Mouse (Mus musculus): ENCODE measurements around the gene 1810009A15Rik. TPM values are rescaled to one million over a fixed set of nuclear protein-coding genes. Genes with fewer than 3 reads are reported as not detected.
"Not testable (repeated sequence)": the region's sequence is repeated elsewhere in the genome, so short reads cannot be mapped to it uniquely, and the experiment has no call there.

Gene 1810009A15Rik
- total RNA-seq, 2 experiments from 2014 or later: 22.0 to 25.7 TPM

- no peak for DNase-seq (ENCODE audit: extremely low spot score in 1 of 2, low spot score in 1 of 2)
Measured at GRCm38 (mm10) chr19:8872266-8872840, 16.3 kb upstream of the 1810009A15Rik start.

- DNase-seq (ENCODE audit: extremely low spot score in 1 of 2, low spot score in 1 of 2): no peak
Measured at GRCm38 (mm10) chr19:8875031-8875430, 13.6 kb upstream of the 1810009A15Rik start.

GRCm38 (mm10) chr19:8880311-8881033 lies 8.2 kb upstream of the 1810009A15Rik start, which contains the start of gene Uqcc3:
Gene Uqcc3, minus strand, starts transcription at chr19:8880923.
- peak; percentile 78 for DNase-seq (ENCODE audit: extremely low spot score in 1 of 2, low spot score in 1 of 2)

GRCm38 (mm10) chr19:8881034-8881392 lies 7.6 kb upstream of the 1810009A15Rik start:
- no peak for DNase-seq (ENCODE audit: extremely low spot score in 1 of 2, low spot score in 1 of 2)

- no peak for DNase-seq (ENCODE audit: extremely low spot score in 1 of 2, low spot score in 1 of 2)
Measured at GRCm38 (mm10) chr19:8883616-8884015, 5.0 kb upstream of the 1810009A15Rik start, which contains the start of the genes Lbhd1 and Gm49403. Gene Lbhd1, plus strand, starts transcription at chr19:8883732. Gene Gm49403, plus strand, starts transcription at chr19:8883930.

GRCm38 (mm10) chr19:8886916-8887584 lies 1.6 kb upstream of the 1810009A15Rik start:
- no peak for DNase-seq (ENCODE audit: extremely low spot score in 1 of 2, low spot score in 1 of 2)

- DNase-seq (ENCODE audit: extremely low spot score in 1 of 2, low spot score in 1 of 2): no peak
Measured at GRCm38 (mm10) chr19:8887585-8888463, 829 bp upstream of the 1810009A15Rik start.

- peak; percentile 79 to 87 for DNase-seq (ENCODE audit: extremely low spot score in 1 of 2, low spot score in 1 of 2)
Measured at GRCm38 (mm10) chr19:8892829-8893766, 4.4 kb downstream of the 1810009A15Rik start, which contains the start of gene Ints5. Gene Ints5, plus strand, starts transcription at chr19:8893005.

- DNase-seq (ENCODE audit: extremely low spot score in 1 of 2, low spot score in 1 of 2): no peak
Measured at GRCm38 (mm10) chr19:8895397-8895960, 6.8 kb downstream of the 1810009A15Rik start.

- DNase-seq (ENCODE audit: extremely low spot score in 1 of 2, low spot score in 1 of 2): not testable (repeated sequence)
Measured at GRCm38 (mm10) chr19:8896231-8896630, 7.6 kb downstream of the 1810009A15Rik start.

- not testable (repeated sequence) for DNase-seq (ENCODE audit: extremely low spot score in 1 of 2, low spot score in 1 of 2)
Measured at GRCm38 (mm10) chr19:8897211-8897864, 8.7 kb downstream of the 1810009A15Rik start.

- peak; percentile 86 to 87 for DNase-seq (ENCODE audit: extremely low spot score in 1 of 2, low spot score in 1 of 2)
Measured at GRCm38 (mm10) chr19:8897865-8898495, 9.3 kb downstream of the 1810009A15Rik start, which contains the start of gene Ganab. Gene Ganab, plus strand, starts transcription at chr19:8898071.

GRCm38 (mm10) chr19:8898576-8898975 lies 9.9 kb downstream of the 1810009A15Rik start:
- DNase-seq (ENCODE audit: extremely low spot score in 1 of 2, low spot score in 1 of 2): no peak

GRCm38 (mm10) chr19:8899079-8899478 lies 10.4 kb downstream of the 1810009A15Rik start:
- no peak for DNase-seq (ENCODE audit: extremely low spot score in 1 of 2, low spot score in 1 of 2)

GRCm38 (mm10) chr19:8903412-8903811 lies 14.8 kb downstream of the 1810009A15Rik start:
- DNase-seq (ENCODE audit: extremely low spot score in 1 of 2, low spot score in 1 of 2): no peak

- DNase-seq (ENCODE audit: extremely low spot score in 1 of 2, low spot score in 1 of 2): no peak
Measured at GRCm38 (mm10) chr19:8908531-8908930, 19.9 kb downstream of the 1810009A15Rik start.

GRCm38 (mm10) chr19:8911810-8912209 lies 23.2 kb downstream of the 1810009A15Rik start:
- no peak for DNase-seq (ENCODE audit: extremely low spot score in 1 of 2, low spot score in 1 of 2)

GRCm38 (mm10) chr19:8914212-8914611 lies 25.6 kb downstream of the 1810009A15Rik start:
- DNase-seq (ENCODE audit: extremely low spot score in 1 of 2, low spot score in 1 of 2): no peak

Measured in layer of hippocampus, postnatal 25 days (tissue).